Mouse (Mus musculus) regulatory T cell (primary cell): ENCODE results near the gene Zfp61.

Experiments
- in situ Hi-C: fragments of 300-600 bp; cut with MboI, MseI; formaldehyde crosslinking; loops from one replicate; pipeline ENCODE4 v1.15.1; 2025; ENCODE audit warnings: high pct_unique_total_duplicates

Gene Zfp61

DNA sequence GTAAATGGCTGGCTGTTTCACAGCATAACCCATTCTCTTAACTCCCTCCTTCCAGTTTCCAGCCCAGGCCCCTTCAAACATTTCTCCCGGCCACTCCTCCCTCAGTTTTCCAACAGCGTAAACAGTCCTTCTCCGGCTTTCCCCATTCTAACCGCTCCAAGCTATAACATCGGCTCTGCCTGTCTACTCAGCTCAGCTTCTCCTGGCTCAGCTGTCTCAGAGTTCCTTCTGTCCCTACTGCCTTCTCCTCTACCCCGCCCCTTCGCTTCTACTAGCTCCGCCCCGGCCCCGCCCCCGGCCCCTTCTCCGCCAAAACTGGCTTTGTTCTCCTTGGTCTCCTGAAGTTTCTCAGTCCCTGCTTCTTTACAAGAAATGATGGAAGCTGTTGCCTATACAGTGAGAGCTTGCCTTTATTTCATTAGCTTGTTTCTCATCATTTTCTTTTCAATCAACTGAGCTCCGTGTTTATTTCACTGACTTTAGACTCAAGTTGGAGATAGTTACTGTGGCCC lies at the start of gene Zfp61:
Zfp61 (minus strand) TSS at position 462 of the 512 bp plus-strand sequence.
- in situ Hi-C loops, result no loop called here

DNA sequence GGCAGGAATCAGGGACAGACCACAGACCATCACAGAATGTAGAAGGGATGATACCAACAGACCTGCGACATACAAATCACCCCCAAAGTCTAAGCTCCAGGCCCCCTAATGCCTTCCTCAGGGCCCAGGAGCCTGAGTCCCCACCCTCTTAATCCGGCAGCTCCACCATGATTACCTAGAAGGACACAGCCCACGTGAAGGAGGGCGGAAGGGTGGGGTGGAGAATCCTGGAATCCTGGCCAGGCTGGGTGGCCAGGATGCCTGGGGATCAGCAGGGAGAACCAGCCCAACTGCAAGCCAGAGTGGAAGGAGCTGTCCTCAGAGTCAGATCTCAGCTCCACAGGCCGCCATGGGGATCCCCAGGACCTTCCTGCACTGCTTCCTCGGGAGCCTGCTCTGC lies 47.9 kb upstream of the Zfp61 start, which contains the start of gene Lypd5:
Lypd5 (plus strand) TSS at position 301 of the 400 bp plus-strand sequence.
- in situ Hi-C loops, result no loop called here

DNA sequence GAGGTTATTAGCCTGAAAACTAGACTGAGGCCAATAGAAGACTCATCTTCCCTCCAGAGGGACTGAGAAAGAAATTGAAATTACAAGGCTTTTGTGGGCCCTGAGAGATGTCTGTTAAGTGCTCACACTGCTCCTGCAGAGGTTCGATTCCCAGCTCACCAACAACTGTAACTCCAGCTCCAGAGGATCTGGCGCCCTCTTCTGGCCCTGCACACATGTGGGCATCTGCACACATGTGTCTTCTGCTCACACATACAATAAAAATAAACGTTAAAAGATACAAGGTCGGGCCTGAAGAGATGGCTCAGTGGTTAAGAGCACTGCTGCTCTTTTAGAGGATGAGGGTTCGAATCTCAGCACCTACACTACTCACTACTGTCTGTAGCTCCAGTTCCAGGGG lies 45.4 kb upstream of the Zfp61 start:
- in situ Hi-C loops, result no loop called here

DNA sequence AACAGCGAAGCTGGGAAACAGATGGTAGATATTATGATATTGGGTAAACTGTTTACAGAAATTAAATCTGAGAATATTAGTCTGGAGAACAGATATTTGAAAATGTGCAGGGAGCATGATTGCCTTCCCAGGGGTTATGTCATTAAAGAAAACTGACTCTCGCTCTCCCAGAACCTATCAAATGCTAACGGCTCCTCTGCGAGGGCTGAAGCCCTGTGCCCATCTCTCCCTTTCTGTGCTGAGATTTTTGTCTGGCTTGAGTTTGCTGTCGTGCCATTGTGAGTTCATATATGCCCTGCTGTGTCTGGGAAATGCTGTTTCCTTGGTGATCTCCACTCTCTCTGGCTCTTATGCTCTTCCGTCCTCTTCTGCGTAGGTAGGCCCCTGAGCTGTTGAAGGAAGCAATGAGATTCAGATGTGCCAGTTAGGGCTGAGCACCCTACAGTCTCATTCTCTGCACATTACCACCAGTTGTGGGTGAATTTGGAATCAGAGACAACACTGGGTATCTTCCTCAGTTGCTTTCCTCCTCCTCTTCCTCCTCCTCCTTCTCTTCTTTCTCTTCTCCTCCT lies 42.8 kb upstream of the Zfp61 start:
- in situ Hi-C loops, result no loop called here

DNA sequence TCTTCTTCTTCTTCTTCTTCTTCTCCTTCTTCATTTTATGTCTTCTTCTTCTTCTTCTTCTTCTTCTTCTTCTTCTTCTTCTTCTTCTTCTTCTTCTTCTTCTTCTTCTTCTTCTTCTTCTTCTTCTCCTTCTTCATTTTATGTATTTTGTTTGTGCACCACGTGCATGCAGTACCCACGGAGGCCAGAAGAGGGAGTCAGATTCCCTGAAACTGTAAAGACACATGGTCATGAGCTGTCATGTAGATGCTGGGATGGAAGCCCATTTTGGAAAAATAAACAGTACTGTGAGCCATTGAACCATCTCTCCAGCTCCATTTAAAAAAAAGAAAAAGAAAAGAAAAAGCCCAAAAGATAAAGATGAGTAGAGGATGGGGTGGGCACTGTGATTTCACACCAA lies 37.2 kb upstream of the Zfp61 start:
- in situ Hi-C loops, result no loop called here

DNA sequence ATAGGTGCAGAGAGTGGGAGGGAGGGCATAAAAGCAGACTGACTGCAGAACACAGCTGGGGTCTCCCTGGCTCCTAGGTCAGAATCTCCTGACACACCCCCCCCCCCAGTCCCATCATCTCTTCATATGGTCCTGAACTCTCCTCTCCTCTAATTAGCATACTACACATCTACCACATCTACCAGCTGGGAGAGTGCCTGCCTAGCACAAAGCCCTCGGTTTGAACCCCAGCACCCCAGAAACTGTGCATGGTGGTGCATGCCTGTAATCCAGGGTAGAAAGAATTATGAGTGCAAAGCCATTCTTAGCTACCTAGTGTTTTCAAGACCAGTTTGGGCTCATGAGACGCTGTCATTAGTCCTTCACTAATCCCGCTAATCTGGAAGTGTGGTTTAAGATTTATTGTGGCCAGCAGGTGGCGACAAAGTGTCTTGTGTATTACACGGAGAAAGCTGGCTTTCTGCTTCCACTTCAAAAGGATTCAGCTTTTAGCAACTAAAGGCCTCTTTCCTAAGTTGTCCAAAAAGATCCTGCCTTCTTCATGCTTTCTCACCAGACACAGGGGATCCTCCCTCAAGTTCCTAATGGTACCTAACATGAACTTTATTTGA lies 34.8 kb upstream of the Zfp61 start:
- in situ Hi-C loops, result no loop called here

DNA sequence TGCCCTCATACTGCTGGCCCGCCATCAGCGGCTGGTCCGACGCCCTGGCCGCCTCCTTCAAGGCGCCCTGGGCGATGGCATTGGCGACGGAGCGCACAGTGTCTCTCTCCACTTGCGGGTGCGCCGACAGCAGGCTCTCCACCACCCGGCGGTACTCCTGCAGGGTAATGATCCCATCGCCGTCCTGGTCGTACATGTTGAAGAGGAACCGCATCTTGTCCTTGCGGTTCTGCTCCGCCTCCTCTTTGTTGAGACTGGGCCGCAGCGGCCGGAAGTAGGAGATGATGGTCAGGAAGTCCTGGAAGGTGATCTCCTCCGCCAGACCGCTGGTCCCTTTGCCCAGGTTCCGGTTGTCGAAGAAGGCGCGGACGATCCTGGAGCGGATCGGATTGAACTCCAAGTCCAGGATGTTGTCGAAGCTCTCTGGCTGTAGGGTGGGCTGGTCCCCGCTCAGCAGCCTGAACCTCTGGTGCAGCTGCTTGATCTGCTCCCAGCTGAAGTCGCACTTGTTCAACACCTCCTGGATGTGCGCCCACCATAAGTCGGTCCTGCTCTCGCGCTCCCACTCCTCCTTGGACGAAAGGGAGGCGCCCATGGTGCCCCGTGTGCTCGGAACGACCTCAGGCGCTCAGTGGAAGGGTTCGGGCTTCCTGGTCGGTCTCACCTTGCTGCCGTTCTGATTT lies 32.4 kb upstream of the Zfp61 start, which contains the start of gene Tescl:
Tescl (minus strand) TSS at position 633 of the 683 bp plus-strand sequence.
- in situ Hi-C loops, result no loop called here

DNA sequence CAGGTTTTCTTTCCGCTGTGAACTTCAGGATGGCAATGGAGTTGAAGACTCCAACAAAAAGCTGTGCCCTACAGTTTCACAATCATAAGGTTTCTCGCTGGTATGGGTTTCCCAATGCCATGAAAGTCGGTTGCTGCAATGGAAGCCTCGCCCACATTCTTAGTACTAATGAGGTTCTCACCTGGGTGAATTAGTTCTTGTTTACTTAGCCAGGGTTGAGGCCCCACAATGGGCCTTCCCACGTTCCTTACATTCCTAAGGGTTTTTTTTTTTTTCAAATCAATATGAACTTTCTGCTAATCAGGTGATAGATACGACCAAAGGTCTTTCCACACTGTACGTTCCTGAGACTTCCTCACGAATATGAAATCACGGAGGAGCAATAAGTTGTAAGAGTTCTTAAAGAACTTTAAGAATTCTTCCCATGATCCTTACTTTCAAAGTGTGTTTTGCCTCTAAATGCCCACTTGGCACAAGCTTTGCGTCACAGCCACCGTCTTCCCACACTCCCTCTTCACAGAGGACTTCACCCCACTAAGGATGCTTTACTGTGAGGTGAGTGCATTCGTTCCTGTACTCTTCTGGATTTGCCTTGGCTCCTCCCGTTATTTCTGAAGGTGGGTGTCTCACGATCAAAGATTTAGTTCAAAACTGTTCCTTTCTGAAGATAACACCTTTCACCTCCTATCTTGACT lies 26.4 kb upstream of the Zfp61 start:
- in situ Hi-C loops, result no loop called here

DNA sequence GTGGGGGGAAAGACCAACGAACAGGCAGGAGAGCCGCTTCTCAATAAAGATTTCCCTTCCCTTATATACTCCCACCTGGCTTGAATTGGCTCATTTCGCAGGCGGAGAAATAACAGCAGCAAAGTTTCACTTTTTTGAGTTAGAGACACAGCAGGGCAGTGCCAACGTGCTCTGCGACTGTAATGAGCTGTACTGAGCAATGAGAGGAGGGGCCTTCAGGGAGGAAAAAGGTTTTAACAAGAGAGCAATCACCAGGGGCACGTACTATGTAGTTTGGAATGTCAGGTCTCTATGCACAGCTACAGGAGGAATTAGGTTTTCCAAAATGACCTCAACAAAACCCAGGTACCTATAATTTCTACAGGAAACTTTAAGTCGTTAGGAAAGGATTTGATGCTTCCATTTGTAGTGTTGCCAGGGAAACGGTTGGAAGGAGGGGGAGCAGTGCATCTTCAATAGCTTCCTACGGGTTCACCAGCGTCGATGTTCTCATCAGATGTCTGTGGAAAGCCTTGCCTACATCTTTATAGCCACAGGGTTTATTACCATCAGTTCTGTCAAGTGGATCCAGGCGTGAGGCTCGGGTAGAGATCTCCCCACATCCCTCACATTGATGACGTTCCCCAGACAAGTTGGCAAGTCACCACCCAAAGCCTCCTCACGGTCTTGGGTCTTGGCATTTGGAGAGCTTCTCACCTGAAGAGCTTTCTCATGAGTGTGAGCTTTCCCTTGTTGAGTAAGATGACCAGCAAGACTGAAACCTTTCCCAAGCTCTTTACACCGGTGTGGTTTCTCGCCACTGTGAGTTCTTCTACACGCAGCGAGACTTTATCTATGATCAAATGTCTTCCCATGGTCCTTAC lies 25.5 kb upstream of the Zfp61 start:
- in situ Hi-C loops, result no loop called here

DNA sequence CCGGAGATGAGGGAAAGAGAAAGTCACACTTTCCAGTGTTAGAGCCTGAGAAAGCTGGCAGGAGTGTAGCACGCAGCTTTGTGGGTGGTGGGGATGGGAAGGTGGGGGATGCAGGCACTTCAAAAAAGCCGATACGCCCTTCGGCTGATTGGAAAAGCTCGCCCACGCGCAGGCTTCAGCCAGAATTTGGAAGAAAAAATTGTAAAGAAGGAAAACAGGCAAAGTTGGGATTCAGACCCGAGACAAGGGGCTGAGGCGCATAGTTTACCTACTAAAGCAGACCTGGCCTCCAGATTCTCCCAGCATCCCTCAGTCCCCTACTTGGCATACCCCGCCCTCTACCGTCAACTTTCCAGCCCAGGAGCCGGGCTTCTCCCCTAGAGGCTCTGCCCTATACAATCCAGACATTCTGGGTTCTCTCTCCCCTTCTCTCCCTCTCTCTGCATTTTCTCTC lies 24.7 kb upstream of the Zfp61 start:
- in situ Hi-C loops, result no loop called here

DNA sequence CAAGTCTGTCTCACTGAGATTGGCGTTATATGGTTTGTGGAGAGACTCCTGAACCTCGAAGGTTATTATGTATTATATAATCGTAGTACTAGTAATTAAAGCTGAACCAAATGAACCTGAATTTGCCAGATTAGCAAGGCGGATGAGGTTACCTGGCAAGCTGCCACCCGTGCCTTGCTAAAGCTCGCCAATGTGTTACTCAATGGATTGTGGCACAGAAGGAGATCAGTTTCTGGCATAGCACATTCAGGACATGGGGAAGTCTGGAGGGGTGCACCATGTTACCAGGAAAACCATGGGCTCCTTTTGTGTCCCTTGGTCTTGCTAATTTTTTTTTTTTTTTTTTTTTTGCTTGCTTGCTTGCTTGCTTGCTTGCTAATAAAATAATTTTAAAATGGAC lies 24.2 kb upstream of the Zfp61 start:
- in situ Hi-C loops, result no loop called here

DNA sequence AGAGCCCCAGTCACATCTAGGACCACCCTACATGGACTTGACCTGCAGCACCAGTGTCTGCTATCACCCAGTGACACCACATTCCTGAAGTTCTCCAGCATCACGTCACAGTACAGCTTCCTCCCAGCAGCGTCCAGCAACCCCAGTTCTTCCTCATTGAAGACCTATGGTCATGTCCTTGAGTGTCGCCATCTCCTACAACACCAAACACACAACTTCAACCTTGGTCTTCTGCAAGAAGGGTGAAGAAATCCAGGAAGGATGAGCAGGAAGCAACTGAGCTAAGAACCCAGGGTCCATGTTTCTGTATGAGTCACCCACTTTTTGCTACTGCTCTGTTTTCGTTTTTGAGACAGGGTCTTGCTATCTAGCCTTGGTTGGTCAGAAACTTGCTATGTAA lies 21.6 kb upstream of the Zfp61 start:
- in situ Hi-C loops, result no loop called here

DNA sequence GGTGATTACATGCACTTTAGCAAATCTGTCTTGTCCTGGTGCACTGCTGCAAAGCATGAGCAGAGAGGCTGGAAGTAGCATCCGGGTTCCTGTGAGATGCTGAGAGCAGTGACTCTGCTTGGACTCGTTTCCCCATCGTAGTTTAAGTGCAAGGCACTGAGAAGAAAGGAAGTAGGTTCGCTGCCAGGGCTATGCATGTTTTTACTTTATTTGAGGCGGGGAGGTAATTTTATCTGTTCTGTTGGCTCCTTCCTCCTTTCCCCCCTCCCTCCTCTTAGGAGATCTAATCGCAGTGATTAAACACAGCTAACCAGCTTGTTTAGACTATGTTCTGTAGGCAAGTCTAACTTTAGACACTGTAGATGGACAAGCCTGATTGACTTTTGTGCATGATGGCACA lies 17.9 kb upstream of the Zfp61 start:
- in situ Hi-C loops, result no loop called here

DNA sequence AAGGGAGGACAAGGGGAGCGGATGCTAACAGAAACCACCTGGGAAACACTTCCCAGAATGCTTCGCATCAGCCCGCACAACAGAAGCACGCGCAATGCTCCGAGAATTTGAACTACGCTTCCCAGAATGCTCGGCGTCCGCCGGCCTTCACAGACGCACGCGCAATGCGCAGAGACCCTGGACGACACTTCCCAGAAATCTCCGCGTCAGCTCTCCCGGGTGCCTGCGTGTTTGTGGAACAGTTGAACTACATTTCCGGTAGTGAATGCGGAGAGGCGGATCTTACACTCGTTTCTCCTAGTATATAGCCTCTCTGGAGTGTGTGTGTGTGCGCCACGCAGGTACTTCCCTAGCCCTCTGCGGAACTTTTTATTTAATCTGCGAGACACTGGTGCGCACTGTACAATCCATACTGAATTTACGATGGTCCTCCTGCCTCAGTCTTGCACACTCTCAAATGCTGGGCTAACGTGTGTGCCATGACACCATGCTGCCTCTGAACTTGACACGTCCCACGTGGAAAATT lies 15.6 kb upstream of the Zfp61 start, which contains the start of gene Zfp94:
Zfp94 (minus strand) TSS at position 100 of the 526 bp plus-strand sequence.
- in situ Hi-C loops, result no loop called here

DNA sequence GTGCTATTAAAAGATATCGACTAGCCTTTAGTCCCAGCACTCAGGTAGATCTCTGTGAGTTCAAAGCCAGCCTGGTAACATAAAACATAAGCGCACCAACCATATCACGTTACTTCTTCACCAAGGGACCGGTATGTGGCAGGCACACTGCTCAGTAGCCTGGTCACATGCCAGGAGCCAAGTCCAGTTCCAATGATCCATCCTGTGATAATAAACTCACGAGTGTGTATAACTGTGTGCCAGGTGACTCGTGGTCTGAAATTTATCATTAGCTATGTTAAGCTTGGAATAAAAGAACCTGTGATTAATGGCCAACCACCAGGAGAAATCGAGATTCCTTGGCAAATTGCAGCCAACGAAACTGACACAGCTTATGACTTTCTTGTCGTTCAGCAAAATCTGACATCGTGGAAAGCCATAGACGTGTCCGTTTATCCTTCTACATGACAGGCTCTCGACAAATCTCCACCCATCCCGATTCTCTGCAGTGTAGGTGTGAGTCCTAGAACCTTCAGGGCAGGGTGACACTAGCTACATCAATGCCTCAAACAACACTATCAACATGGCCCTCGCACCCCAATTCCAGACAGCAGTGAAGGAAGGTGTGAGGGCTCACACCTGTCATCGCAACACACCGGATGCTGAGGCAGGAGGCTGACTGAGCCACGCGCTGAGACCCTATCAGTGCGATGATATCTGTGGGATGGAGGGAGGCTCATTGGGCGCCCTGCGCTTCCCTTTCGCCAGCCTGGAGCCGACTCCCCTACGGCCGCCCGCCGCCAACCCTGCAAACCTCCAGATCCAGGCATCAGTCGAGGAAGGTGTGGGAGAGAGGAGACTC lies 14.9 kb upstream of the Zfp61 start:
- in situ Hi-C loops, result no loop called here

DNA sequence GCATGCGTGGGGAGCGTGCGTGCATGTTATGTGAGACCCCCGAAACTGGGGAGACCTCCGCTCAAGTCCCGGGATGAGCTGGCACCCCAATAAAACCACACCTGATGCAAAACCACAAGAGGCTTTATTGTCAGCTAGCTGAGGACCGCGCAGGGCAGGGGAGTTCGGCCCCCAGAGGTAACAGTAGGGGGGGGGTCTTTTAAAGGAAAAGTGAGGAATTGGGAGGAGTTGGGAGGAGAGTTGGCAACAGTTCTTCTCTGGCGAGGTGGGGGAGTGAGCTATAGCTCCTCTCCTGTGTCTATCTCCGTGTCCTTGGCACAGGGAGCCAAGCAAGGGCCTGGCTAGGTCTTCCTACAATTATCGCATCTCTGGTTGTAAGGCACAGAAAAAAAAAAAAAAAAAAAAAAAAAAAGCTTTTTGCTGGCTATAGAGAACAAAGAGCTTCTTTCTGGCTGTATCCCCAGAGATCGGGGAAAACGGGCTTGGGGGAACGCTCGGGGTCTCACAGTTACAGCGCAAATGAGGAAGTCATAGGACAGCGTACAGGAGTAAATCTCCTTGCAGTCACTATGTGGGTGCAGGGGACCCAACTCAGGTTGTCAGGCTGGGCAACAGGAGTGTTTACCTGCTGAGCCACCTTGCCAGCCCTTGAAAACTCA lies 1.1 kb downstream of the Zfp61 start:
- in situ Hi-C loops, result no loop called here

DNA sequence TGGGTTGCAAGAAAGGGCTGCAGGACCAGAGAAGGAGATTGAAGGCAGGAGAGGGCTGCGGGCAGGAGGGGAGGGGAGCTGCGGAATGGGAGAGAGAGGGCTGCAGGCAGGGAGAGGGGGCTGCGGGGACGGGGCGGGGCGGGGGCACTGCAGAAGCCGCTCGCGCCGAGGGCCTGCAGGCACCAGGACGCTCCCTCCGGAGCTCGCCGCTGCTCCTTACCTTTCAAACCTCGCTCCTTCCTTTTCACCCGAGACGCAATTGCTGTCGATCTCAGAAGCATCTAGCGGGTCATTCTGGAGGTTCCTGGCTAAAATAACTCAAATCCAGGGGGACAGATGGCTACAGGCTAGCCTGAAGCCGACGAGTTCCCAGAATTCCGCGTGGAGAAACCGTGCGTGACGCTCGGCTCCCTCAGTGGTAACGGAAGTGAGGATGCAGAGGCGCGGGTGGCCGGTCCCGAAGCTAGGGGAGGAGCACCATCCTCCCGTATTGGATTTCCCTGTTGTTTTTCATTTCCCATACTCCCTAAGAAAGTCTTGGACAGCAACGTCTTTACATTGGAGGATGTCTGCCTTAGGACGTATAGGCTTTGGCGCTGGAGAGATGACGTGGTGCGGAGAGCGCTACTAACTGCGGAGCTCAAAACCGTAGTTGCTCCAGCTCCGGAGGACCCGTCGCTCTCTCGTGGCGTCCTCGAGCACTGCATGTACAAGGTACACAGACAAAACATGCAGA lies 1.9 kb downstream of the Zfp61 start:
- in situ Hi-C loops, result no loop called here

DNA sequence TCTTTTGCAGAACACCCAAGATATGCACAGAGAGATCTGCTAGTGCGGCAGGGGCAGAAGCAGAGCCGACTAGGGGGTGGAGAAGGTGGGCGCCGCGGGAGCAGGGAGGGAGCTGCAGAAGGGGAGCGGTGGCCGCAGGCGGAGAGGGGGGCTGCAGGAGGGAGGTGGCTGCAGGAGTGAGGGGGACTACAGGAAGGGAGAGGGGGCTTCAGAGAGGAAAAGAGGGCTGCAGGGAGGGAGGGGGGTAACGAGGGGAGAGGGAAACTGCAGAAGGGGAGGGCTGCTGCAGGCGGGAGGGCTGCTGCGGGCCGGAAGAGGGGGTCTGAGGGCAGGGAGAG lies 2.4 kb downstream of the Zfp61 start:
- in situ Hi-C loops, result no loop called here
